Mouse (Mus musculus) testis, adult 2 months (tissue): ENCODE data around the gene Gm15517.

Experiments used
- CTCF ChIP-seq: fragments of 200-500 bp; IDR thresholded peaks from 2 replicates; pipeline ENCODE4 v1.5.1; 2012; ENCODE audit warnings: low read depth, mild to moderate bottlenecking, inconsistent platforms, low read length, moderate library complexity; ENCODE audit not compliant: control insufficient read depth, insufficient read depth, insufficient replicate concordance
- POLR2A ChIP-seq: fragments of 200-500 bp; IDR thresholded peaks from 2 replicates; pipeline ENCODE4 v1.6.1; 2012; ENCODE audit warnings: low read depth, mild to moderate bottlenecking, inconsistent platforms, low read length, moderate library complexity; ENCODE audit not compliant: control insufficient read depth

DNA sequence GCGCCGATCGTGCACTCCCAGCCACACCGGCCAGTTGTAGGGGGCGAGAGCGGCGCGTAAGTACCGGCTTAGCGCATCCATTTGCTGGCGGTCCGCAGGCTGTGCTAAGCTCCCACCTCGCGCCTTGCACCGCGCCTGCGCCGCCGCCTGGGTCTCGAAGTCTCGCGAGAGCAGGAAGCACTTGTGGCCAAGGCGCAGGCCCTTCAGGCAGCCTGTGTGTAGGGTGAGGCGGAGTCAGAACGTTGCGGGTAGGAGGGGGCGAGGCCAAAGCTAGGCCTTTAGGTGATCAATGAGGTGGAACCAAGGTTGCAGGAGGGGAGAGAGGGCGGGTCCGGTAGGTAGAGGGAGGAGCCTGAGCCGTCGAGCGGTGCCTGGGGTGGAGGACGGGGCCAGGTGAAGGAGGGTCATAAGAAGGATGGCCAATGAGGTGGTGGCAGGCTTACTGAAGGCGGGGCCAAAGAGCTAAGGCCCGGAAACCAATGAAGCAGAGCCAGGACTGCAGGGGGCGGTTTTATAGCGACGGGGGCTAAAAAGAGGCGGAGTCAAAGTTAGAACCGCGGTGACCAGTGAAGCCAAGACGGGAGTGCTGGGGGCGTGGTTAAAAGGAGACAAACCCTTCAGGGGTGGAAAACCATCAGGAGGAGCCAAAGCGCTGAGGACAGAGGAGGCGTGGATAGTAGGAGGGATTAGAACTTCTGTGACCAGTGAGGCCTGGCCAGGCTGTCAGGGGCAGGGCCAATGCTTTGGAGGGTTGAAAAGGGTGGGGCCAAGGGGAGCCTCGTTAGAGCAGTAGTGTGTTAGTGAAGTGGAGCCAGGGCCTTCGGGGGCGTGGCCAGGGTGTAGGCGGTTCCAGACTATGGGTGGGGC lies 43.8 kb downstream of the Gm15517 start:
- TF ChIP-seq POLR2A, result peak; percentile 96
- no peak for TF ChIP-seq CTCF
